Mouse (Mus musculus) skeletal muscle tissue, postnatal 0 days (tissue): ENCODE measurements around the gene Insrr. TPM values are rescaled to one million over a fixed set of nuclear protein-coding genes. Genes with fewer than 3 reads are reported as not detected.

Source experiments
- polyA plus RNA-seq: library from polyadenylated mRNA; unstranded; fragments of >200 nt; fragmentation: Nextera tagmentation; extraction: Ambion mirVana; gene quantifications from 2 replicates; pipeline ENCODE4 v1.2.1, GENCODE M21; 2015

Gene Insrr
- 0.04 and 0.13 TPM in 2 replicates for polyA plus RNA-seq

GRCm38 (mm10) chr3:87796736-87797334 lies at the start of gene Insrr:
TSS of gene Insrr (plus strand) at chr3:87796951.

DNA sequence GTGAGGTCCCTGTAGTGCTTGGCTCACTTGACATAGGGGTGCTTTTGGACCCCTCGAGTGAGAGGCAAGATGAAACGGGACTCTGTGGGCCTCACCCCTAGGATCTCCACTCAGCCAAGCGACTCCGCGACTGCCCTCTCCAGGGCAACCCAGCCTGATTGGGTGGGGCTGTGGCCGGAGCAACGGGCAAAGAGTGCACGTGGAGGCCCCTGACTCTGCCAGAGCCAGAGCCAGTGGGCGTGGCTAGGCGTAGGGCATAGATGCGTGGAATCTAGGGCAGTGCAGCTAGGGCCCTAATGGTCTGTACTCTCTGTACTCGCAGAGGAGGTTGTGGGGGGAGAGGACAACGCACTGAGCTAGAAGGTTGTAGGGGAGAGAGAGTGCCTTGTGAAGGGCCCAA lies 48.3 kb upstream of the Insrr start, which contains the start of gene Lrrc71:
Gene Lrrc71, minus strand, starts transcription at position 195 of the 400 bp plus-strand sequence.

GRCm38 (mm10) chr3:87794922-87795325 lies 1.8 kb upstream of the Insrr start, which contains the start of gene Ntrk1:
TSS of gene Ntrk1 (minus strand) at chr3:87795162.

DNA sequence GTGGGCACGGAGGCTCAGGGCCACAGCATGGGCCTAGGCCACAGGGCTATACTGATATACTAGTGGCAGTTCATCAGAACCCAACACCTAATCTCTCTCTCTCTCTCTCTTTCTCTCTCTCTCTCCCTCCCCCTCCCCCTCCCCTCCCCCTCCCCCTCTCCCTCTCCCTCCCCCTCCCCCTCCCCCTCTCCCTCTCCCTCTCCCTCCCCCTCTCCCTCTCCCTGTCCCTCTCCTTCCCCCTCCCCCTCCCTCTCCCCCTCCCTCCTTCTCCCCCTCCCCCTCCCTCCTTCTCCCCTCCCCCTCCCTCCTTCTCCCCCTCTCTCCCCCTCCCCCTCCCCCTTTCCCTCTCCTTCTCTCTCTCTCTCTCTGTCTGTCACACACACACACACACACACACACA lies 27.5 kb downstream of the Insrr start, which contains the start of gene Pear1:
Gene Pear1, minus strand, starts transcription at position 101 of the 400 bp plus-strand sequence.

DNA sequence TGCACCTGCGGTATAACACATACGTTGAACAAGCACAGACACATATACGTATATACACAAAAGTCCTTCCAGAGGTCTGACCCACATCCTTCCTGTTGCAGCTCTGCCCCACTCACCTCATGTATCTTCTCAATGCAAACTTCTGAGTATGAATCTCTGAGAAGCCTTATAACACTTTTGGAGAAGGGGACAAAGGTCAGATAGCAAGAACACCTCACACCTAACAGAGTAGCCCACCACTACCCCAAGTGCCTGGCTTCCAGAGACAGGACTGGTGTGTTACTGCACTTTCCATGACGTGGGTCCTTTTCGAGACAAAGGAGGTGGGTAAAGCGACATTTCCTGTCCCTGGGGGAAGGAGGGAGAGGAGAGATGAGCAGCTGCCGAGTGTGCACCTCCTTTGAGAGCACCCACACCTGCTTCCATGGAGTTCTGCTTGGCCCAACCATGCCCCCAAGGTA lies 49.9 kb downstream of the Insrr start, which contains the start of gene Sh2d2a:
Gene Sh2d2a, plus strand, starts transcription at position 106 of the 461 bp plus-strand sequence.

Other genes starting within 250 kb of the Insrr start
- gene Arhgef11, start 179.4 kb upstream of the Insrr start, polyA plus RNA-seq = 5.8 and 6.3 TPM in 2 replicates
- 0.18 and 0.26 TPM in 2 replicates for gene Lrrc71, start 48.3 kb upstream of the Insrr start, polyA plus RNA-seq
- 0.28 TPM in 1 of 2 replicates, not detected in the other for gene Ntrk1, start 1.8 kb upstream of the Insrr start, polyA plus RNA-seq
- gene Pear1, start 27.4 kb downstream of the Insrr start, polyA plus RNA-seq = 10.9 and 12.9 TPM in 2 replicates
- gene Sh2d2a, start 49.8 kb downstream of the Insrr start, polyA plus RNA-seq = 0.07 and 0.13 TPM in 2 replicates
- 9.7 and 10.3 TPM in 2 replicates for gene Prcc, start 88.7 kb downstream of the Insrr start, polyA plus RNA-seq
- 113 and 133 TPM in 2 replicates for gene Hdgf, start 109.4 kb downstream of the Insrr start, polyA plus RNA-seq
- 51.0 and 60.6 TPM in 2 replicates for gene Mrpl24, start 122.6 kb downstream of the Insrr start, polyA plus RNA-seq
- gene Isg20l2, start 133.4 kb downstream of the Insrr start, polyA plus RNA-seq = 16.7 and 16.8 TPM in 2 replicates
- 7.5 and 8.2 TPM in 2 replicates for gene Rrnad1, start 133.8 kb downstream of the Insrr start, polyA plus RNA-seq
- 0.85 and 3.3 TPM in 2 replicates for gene Crabp2, start 151.7 kb downstream of the Insrr start, polyA plus RNA-seq
- gene Nes, start 174.1 kb downstream of the Insrr start, polyA plus RNA-seq = 74.2 and 79.3 TPM in 2 replicates
- gene Bcan, start 203.3 kb downstream of the Insrr start, polyA plus RNA-seq = 0.21 TPM in 1 of 2 replicates, not detected in the other
- gene Hapln2, start 230.6 kb downstream of the Insrr start, polyA plus RNA-seq = 0.08 and 0.13 TPM in 2 replicates
- 15.9 and 16.7 TPM in 2 replicates for gene Gpatch4, start 246.2 kb downstream of the Insrr start, polyA plus RNA-seq